Mouse (Mus musculus) heart, adult 2 months (tissue): ENCODE data around the gene Gprin3.

Source experiments
- CTCF ChIP-seq: fragments of 200-600 bp; IDR thresholded peaks from 2 replicates; pipeline ENCODE4 v1.8.1; 2022; ENCODE audit warnings: antibody characterized with exemption, mild to moderate bottlenecking, moderate library complexity
- POLR2A ChIP-seq: fragments of 200-500 bp; IDR thresholded peaks from 2 replicates; pipeline ENCODE4 v1.6.1; 2011; ENCODE audit warnings: mild to moderate bottlenecking, low read depth, low read length, control low read depth; ENCODE audit not compliant: insufficient read depth

GRCm38 (mm10) chr6:59315868-59316267 lies 110.2 kb downstream of the Gprin3 start:
- TF ChIP-seq CTCF (no peak), POLR2A (no peak)
